Mouse (Mus musculus): ENCODE measurements around the gene Unc119.

DNA sequence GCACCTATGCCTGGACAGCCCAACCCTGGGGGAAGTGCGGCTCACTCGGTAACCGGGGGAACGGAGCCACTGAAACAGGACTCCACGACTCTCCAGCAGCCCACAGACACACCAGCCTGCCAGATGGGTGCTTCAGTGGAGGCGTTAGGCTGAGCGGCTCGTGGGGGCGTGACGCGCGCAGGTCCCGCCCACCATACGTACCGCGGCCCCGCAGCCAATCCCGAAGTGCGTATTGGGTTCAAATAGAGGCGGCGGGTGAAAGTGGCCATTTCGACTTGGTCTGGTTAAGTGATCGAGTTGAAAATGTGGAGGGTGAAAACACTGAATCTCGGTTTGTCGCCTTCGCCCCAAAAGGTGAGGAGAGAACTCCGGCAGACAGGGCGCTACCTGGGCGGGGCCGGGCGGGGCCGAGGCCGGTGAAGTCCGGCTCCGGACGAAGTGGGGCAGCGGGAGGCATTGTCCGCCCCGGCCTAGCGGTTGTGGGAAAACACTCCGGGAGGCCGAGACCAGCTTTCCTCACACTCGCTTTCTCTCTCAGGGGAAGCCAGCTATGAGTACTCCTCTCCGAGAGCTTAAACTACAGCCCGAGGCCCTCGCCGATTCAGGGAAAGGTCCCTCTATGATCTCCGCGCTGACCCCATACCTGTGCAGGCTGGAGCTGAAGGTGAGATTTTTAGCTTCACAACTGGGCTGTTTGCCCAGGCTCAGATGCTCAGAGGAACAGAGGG lies 41.8 kb upstream of the Unc119 start, which contains the start of gene Spag5:
- no peak for TF ChIP-seq EP300 (IDR thresholded peaks at IDR 0.05; ENCODE audit: low read depth)
- no peak for TF ChIP-seq CTCF (IDR thresholded peaks at IDR 0.05; ENCODE audit: low read depth)
